8 mouse cellular contexts compared by ENCODE assay signal in the genomic region with DNA sequence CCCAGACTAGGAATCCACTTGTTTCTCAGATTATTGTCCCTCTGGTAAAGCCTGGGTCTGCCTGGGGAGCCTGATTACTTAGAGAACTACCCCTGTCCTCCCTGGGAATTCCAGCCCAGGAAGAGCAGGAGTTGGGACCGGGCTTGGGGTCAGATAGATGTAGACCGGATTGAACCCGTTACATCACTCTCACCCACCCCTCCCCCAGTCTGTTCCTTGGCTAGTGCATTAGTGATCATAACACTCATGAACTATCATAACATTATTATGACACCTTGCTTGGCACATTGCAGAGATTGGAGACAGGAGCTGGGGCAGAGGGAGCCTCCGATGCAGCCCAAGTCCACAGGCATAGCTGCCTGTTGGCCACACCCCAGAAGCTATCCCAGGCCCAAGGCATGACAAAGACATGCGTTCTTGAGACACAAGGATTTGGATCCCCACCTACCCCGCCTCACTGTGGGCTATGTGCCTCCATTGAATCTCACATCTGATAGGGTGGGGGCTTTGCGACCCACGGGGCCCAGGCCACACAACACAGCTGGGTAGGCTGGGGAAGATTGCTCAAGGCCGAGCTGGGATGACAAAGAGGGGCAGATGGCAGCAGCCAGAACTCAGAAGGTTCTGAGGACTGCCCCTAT. TPM values are rescaled to one million over a fixed set of nuclear protein-coding genes. Genes with fewer than 3 reads are reported as not detected.
DNase-seq lines count a peak whose midpoint lies in the region; ATAC-seq and TF ChIP-seq lines count a peak whose summit lies in the region.

No protein-coding gene starts in this region.

- peaks cover 58% of the 10 kb centered on the region for H3K79me2 ChIP-seq in myocyte (ENCODE audit: control insufficient read depth, insufficient read depth)

- no peak overlapping the region for H3K27ac ChIP-seq in lung, embryonic 14.5 days (ENCODE audit: low read depth)
- H3K27ac ChIP-seq in kidney, embryonic 15.5 days = no peak overlapping the region

- no peaks in the 10 kb centered on the region for H3K27me3 ChIP-seq in lung, embryonic 14.5 days (ENCODE audit: insufficient read depth, low read length)
- peaks cover 16% of the 10 kb centered on the region; the same call in 1 of the 2 replicates for H3K27me3 ChIP-seq in kidney, embryonic 15.5 days
- H3K27me3 ChIP-seq in myocyte (ENCODE audit: control insufficient read depth, insufficient read depth, insufficient read length) = no peaks in the 10 kb centered on the region

- TF ChIP-seq POLR2A in myocyte (IDR thresholded peaks at IDR 0.05; ENCODE audit: insufficient read length, low read depth) = no peak

- peaks cover 16% of the 10 kb centered on the region; the same call in 1 of the 2 replicates for H3K4me1 ChIP-seq in lung, embryonic 14.5 days (ENCODE audit: insufficient read depth)
- H3K4me1 ChIP-seq in kidney, embryonic 15.5 days = peaks cover 48% of the 10 kb centered on the region

- peak overlapping the region; percentile 60; the same call in 1 of the 2 replicates for H3K9ac ChIP-seq in lung, embryonic 14.5 days
- peak overlapping the region; percentile 56; the same call in 1 of the 2 replicates for H3K9ac ChIP-seq in kidney, embryonic 15.5 days

- no peaks in the 10 kb centered on the region for H3K9me3 ChIP-seq in lung, embryonic 14.5 days (ENCODE audit: low read depth, low read length)
- H3K9me3 ChIP-seq in kidney, embryonic 15.5 days (replicated peaks) = no peaks in the 10 kb centered on the region

- WGBS in lung, embryonic 14.5 days = 38% methylated on average over 9 of the region's 9 CpGs
- 53% methylated on average over 9 of the region's 9 CpGs for WGBS in kidney, embryonic 15.5 days

- no peaks in the 10 kb centered on the region for H3K36me3 ChIP-seq in lung, embryonic 14.5 days (ENCODE audit: insufficient read depth)
- no peaks in the 10 kb centered on the region for H3K36me3 ChIP-seq in kidney, embryonic 15.5 days
- H3K36me3 ChIP-seq in myocyte (ENCODE audit: control insufficient read depth, insufficient read depth) = no peaks in the 10 kb centered on the region

- peak overlapping the region; percentile 24 for H3ac ChIP-seq in myocyte (ENCODE audit: control insufficient read depth, insufficient read length)

- ATAC-seq in lung, embryonic 14.5 days (ENCODE audit: insufficient read depth) = no peak
- ATAC-seq in kidney, embryonic 15.5 days (replicated peaks; ENCODE audit: low FRiP score) = no peak

- TF ChIP-seq CTCF in lung, embryonic 14.5 days (IDR thresholded peaks at IDR 0.05; ENCODE audit: low read depth) = no peak

- peak; percentile 33 to 63 for DNase-seq in adrenal gland, adult (ENCODE audit: inconsistent age in 2 of 2, low spot score in 1 of 2)
- DNase-seq in adrenal gland, adult 18-20 months (ENCODE audit: low spot score in 2 of 2) = no peak
- DNase-seq in lung, embryonic 14.5 days = no peak
- no peak for DNase-seq in lung, postnatal 4 days
- no peak for DNase-seq in cerebellum, adult 11 months
- no peak for DNase-seq in ovary, postnatal 36 days (ENCODE audit: low spot score)

- peak overlapping the region; percentile 97 for H3K4me2 ChIP-seq in lung, embryonic 14.5 days
- peak overlapping the region; percentile 88 for H3K4me2 ChIP-seq in kidney, embryonic 15.5 days
- peak overlapping the region; percentile 79 for H3K4me2 ChIP-seq in myocyte (ENCODE audit: low read depth)

- H3K4me3 ChIP-seq in lung, embryonic 14.5 days (ENCODE audit: low read depth, low read length) = peak overlapping the region; percentile 63
- H3K4me3 ChIP-seq in kidney, embryonic 15.5 days (replicated peaks) = peak overlapping the region; percentile 61
- peak overlapping the region; percentile 99 for H3K4me3 ChIP-seq in myocyte

TF ChIP-seq in myocyte, 11 proteins besides CTCF, POLR2A, EP300 and RAD21:
- TF ChIP-seq MYOG (IDR thresholded peaks at IDR 0.05; ENCODE audit: control insufficient read depth in 1 of 3, insufficient read depth in 1 of 3, insufficient read length in 2 of 3, low read depth in 2 of 3) (peak in 1 of 3 experiments; percentile 22), TCF12 (IDR thresholded peaks at IDR 0.05; ENCODE audit: insufficient read depth, poor library complexity, severe bottlenecking) (no peak), USF1 (IDR thresholded peaks at IDR 0.05; ENCODE audit: low read depth) (no peak)

RNA-seq across cellular contexts. Expression of gene Cdk18, which starts 1.4 kb away (rescaled TPM):
- 10 to 100 TPM; 16.1 to 16.3 TPM for total RNA-seq in adrenal gland, adult 18-20 months (2021)
- polyA plus RNA-seq in lung, embryonic 14.5 days (2014; fragmentation: Nextera tagmentation; extraction: Ambion mirVana) = 7.3 and 8.0 TPM in 2 replicates
- polyA plus RNA-seq in kidney, embryonic 15.5 days (2015; fragmentation: Nextera tagmentation; extraction: Ambion mirVana) = 7.6 and 8.1 TPM in 2 replicates
- 33.9 TPM for polyA plus RNA-seq in myocyte (2012; fragmentation: generic; extraction: Trizol)

RNA-seq across cellular contexts. Expression of gene Lemd1, which starts 53.2 kb away (rescaled TPM):
- under 1 TPM in 1 of 2 experiments, not detected in 1; 0.43 TPM for total RNA-seq in adrenal gland, adult 18-20 months (2021)
- polyA plus RNA-seq in lung, embryonic 14.5 days (2014; fragmentation: Nextera tagmentation; extraction: Ambion mirVana) = 1.9 and 3.1 TPM in 2 replicates
- 0.31 and 0.51 TPM in 2 replicates for polyA plus RNA-seq in kidney, embryonic 15.5 days (2015; fragmentation: Nextera tagmentation; extraction: Ambion mirVana)
- polyA plus RNA-seq in myocyte (2012; fragmentation: generic; extraction: Trizol) = 0.49 TPM

RNA-seq across cellular contexts. Expression of gene AC124108.1, which starts 53.2 kb away (rescaled TPM):
- not detected for total RNA-seq in adrenal gland, adult 18-20 months (2021)
- 0.78 and 1.0 TPM in 2 replicates for polyA plus RNA-seq in lung, embryonic 14.5 days (2014; fragmentation: Nextera tagmentation; extraction: Ambion mirVana)
- polyA plus RNA-seq in kidney, embryonic 15.5 days (2015; fragmentation: Nextera tagmentation; extraction: Ambion mirVana) = 0.05 TPM in 2 replicates
- polyA plus RNA-seq in myocyte (2012; fragmentation: generic; extraction: Trizol) = 0.82 TPM

Comparison
In these comparisons a context has a peak if more than half of its experiments do, and no peak if none do; other contexts are left out.
1. DNase-seq: peak in adrenal gland, adult (2 of 2); none in adrenal gland, adult 18-20 months (0 of 2), lung, embryonic 14.5 days (single experiment), lung, postnatal 4 days (0 of 2), cerebellum, adult 11 months (single experiment) and ovary, postnatal 36 days (single experiment).
2. Peak in every context shown above with its lines, with median percentiles within 50 percentile points of each other: H3K4me2 ChIP-seq and H3K4me3 ChIP-seq.